8 mouse cellular contexts compared by ENCODE assay signal in genomic region chr7:143445651-143446460, GRCm38 (mm10). TPM values are rescaled to one million over a fixed set of nuclear protein-coding genes. Genes with fewer than 3 reads are reported as not detected.
A peak's percentile ranks its signal among the peaks of the same experiment; 100 is the strongest.
DNase-seq lines count a peak whose midpoint lies in the region; ATAC-seq lines count a peak whose summit lies in the region.

No protein-coding gene starts in this region.

- H3K4me1 ChIP-seq in forebrain, embryonic 10.5 days: peaks cover 69% of the 10 kb centered on the region
- peaks cover 20% of the 10 kb centered on the region for H3K4me1 ChIP-seq in kidney, embryonic 16.5 days (ENCODE audit: insufficient read depth, low read length)
- peaks cover 10% of the 10 kb centered on the region; the same call in 1 of the 2 replicates for H3K4me1 ChIP-seq in neural tube, embryonic 14.5 days (ENCODE audit: control insufficient read depth, insufficient read depth, low read length)

- H3K27me3 ChIP-seq in forebrain, embryonic 10.5 days (ENCODE audit: poor library complexity, severe bottlenecking): peaks cover 96% of the 10 kb centered on the region
- peaks cover 35% of the 10 kb centered on the region for H3K27me3 ChIP-seq in kidney, embryonic 16.5 days (ENCODE audit: insufficient read depth, low read length)
- H3K27me3 ChIP-seq in neural tube, embryonic 14.5 days (ENCODE audit: control insufficient read depth, insufficient read depth, low read length): 0 out of 2 replicates have a peak, but pooled peaks cover 3% of the 10 kb centered on the region

- DNase-seq in left cerebral cortex, postnatal 4 days: peak; percentile 21
- no peak for DNase-seq in left cerebral cortex, adult 11 months (ENCODE audit: low spot score)
- peak; percentile 49 for DNase-seq in forebrain, embryonic 10.5 days (ENCODE audit: extremely low spot score, low spot score)
- no peak for DNase-seq in MN1 (ENCODE audit: low spot score)
- DNase-seq in cerebellum, adult 8-10 months: no peak

- peak overlapping the region; percentile 45 for H3K4me3 ChIP-seq in forebrain, embryonic 10.5 days
- H3K4me3 ChIP-seq in kidney, embryonic 16.5 days (ENCODE audit: low read length): peak overlapping the region; percentile 42
- H3K4me3 ChIP-seq in neural tube, embryonic 14.5 days (ENCODE audit: low read depth, low read length): peak overlapping the region; percentile 28

- no peaks in the 10 kb centered on the region for H3K36me3 ChIP-seq in forebrain, embryonic 10.5 days (replicated peaks)
- H3K36me3 ChIP-seq in kidney, embryonic 16.5 days (ENCODE audit: insufficient read depth, low read length): no peaks in the 10 kb centered on the region
- no peaks in the 10 kb centered on the region for H3K36me3 ChIP-seq in neural tube, embryonic 14.5 days (ENCODE audit: control insufficient read depth, insufficient read depth, low read length)

- WGBS in forebrain, embryonic 10.5 days: 5% methylated on average over 53 of the region's 53 CpGs
- 6% methylated on average over 49 of the region's 53 CpGs for WGBS in kidney, embryonic 16.5 days
- 3% methylated on average over 45 of the region's 53 CpGs for WGBS in neural tube, embryonic 14.5 days

- peak overlapping the region; percentile 45 for H3K9ac ChIP-seq in kidney, embryonic 16.5 days (replicated peaks; ENCODE audit: low read length)
- peak overlapping the region; percentile 56 for H3K9ac ChIP-seq in neural tube, embryonic 14.5 days (replicated peaks; ENCODE audit: low read depth, low read length)

- peak; percentile 60 for ATAC-seq in kidney, embryonic 16.5 days (ENCODE audit: low FRiP score, low TSS enrichment)
- ATAC-seq in neural tube, embryonic 14.5 days (ENCODE audit: low read depth): peak; percentile 60; the same call in 1 of the 2 replicates
- no peak for ATAC-seq in erythroblast, adult 5-6 weeks (replicated peaks; ENCODE audit: low FRiP score, poor library complexity, severe bottlenecking)

- peak overlapping the region; percentile 67 for H3K4me2 ChIP-seq in kidney, embryonic 16.5 days (replicated peaks; ENCODE audit: low read depth, low read length)
- H3K4me2 ChIP-seq in neural tube, embryonic 14.5 days (ENCODE audit: low read depth, low read length): peak overlapping the region; percentile 55

- H3K9me3 ChIP-seq in forebrain, embryonic 10.5 days: no peaks in the 10 kb centered on the region
- H3K9me3 ChIP-seq in kidney, embryonic 16.5 days (ENCODE audit: low read length): no peaks in the 10 kb centered on the region
- H3K9me3 ChIP-seq in neural tube, embryonic 14.5 days (ENCODE audit: control insufficient read depth, low read length): no peaks in the 10 kb centered on the region

- peak overlapping the region; percentile 87 for H3K27ac ChIP-seq in forebrain, embryonic 10.5 days
- peak overlapping the region; percentile 30 for H3K27ac ChIP-seq in kidney, embryonic 16.5 days (ENCODE audit: low read length)
- peak overlapping the region; percentile 73 for H3K27ac ChIP-seq in neural tube, embryonic 14.5 days (ENCODE audit: low read depth, low read length)

- intact Hi-C loops in left cerebral cortex, postnatal 4 days (cut with DNase I): no loop called here

RNA-seq across cellular contexts. Expression of gene Cdkn1c, which starts 15.0 kb away (rescaled TPM):
- total RNA-seq in left cerebral cortex, postnatal 4 days (2021): 10 to 100 TPM; 47.3 to 47.8 TPM
- 194 and 230 TPM in 2 replicates for polyA plus RNA-seq in forebrain, embryonic 10.5 days (2016; fragmentation: Nextera tagmentation; extraction: Ambion mirVana)
- 675 and 814 TPM in 2 replicates for polyA plus RNA-seq in kidney, embryonic 16.5 days (2015; fragmentation: Nextera tagmentation; extraction: Ambion mirVana)
- polyA plus RNA-seq in neural tube, embryonic 14.5 days (2014; fragmentation: Nextera tagmentation; extraction: Ambion mirVana): 252 and 338 TPM in 2 replicates
- total RNA-seq in erythroblast, adult 5-6 weeks (2015; ENCODE audit: low replicate concordance): not detected in 2 replicates
- 0.09 TPM in 1 of 2 replicates, not detected in the other for total RNA-seq in erythroblast, adult 5-6 weeks (2017; ENCODE audit: low replicate concordance)

RNA-seq across cellular contexts. Expression of gene Slc22a18, which starts 27.7 kb away (rescaled TPM):
- total RNA-seq in left cerebral cortex, postnatal 4 days (2021): not detected
- polyA plus RNA-seq in forebrain, embryonic 10.5 days (2016; fragmentation: Nextera tagmentation; extraction: Ambion mirVana): 0.43 TPM in 2 replicates
- polyA plus RNA-seq in kidney, embryonic 16.5 days (2015; fragmentation: Nextera tagmentation; extraction: Ambion mirVana): 7.2 and 8.3 TPM in 2 replicates
- polyA plus RNA-seq in neural tube, embryonic 14.5 days (2014; fragmentation: Nextera tagmentation; extraction: Ambion mirVana): 0.31 and 0.63 TPM in 2 replicates
- total RNA-seq in erythroblast, adult 5-6 weeks (2015; ENCODE audit: low replicate concordance): not detected in 2 replicates
- not detected in 2 replicates for total RNA-seq in erythroblast, adult 5-6 weeks (2017; ENCODE audit: low replicate concordance)

RNA-seq across cellular contexts. Expression of gene Phlda2, which starts 57.1 kb away (rescaled TPM):
- total RNA-seq in left cerebral cortex, postnatal 4 days (2021): not detected
- polyA plus RNA-seq in forebrain, embryonic 10.5 days (2016; fragmentation: Nextera tagmentation; extraction: Ambion mirVana): 0.96 and 1.4 TPM in 2 replicates
- 9.1 and 10.4 TPM in 2 replicates for polyA plus RNA-seq in kidney, embryonic 16.5 days (2015; fragmentation: Nextera tagmentation; extraction: Ambion mirVana)
- polyA plus RNA-seq in neural tube, embryonic 14.5 days (2014; fragmentation: Nextera tagmentation; extraction: Ambion mirVana): not detected in 2 replicates
- not detected in 2 replicates for total RNA-seq in erythroblast, adult 5-6 weeks (2015; ENCODE audit: low replicate concordance)
- total RNA-seq in erythroblast, adult 5-6 weeks (2017; ENCODE audit: low replicate concordance): not detected in 2 replicates

Comparison
In these comparisons a context has a peak if more than half of its experiments do, and no peak if none do; other contexts are left out.
1. DNase-seq: peak in left cerebral cortex, postnatal 4 days (single experiment) and forebrain, embryonic 10.5 days (single experiment); none in left cerebral cortex, adult 11 months (single experiment), MN1 (single experiment) and cerebellum, adult 8-10 months (single experiment).
2. H3K27ac ChIP-seq: peak in every context shown above with its lines; median percentile 87 in forebrain, embryonic 10.5 days; 73 in neural tube, embryonic 14.5 days; 30 in kidney, embryonic 16.5 days.
3. Peak in every context shown above with its lines, with median percentiles within 50 percentile points of each other: H3K4me3 ChIP-seq.